Mouse (Mus musculus) liver, embryonic 14.5 days (tissue): ENCODE results near the gene Zdhhc16. TPM values are rescaled to one million over a fixed set of nuclear protein-coding genes. Genes with fewer than 3 reads are reported as not detected.

ENCODE experiments used
- ATAC-seq: fragments of 200-750 bp; cut with Nextera tagmentation; 2 replicates; pipeline ENCODE4 v1.8.0; 2017; ENCODE audit warnings: moderate number of reproducible peaks, mild to moderate bottlenecking, moderate library complexity; ENCODE audit not compliant: insufficient read depth
- DNase-seq, 3 experiments: peaks; one replicate each; pipeline ENCODE4 v3.0.0-alpha.2; 2012 to 2013; ENCODE audit warnings: low read depth in 3 of 3, low spot score in 3 of 3
- H3K27ac ChIP-seq: fragments of 300-500 bp; sonication (generic); 2 replicates; pipeline ENCODE4 v1.5.1; 2014; ENCODE audit warnings: moderate library complexity, mild to moderate bottlenecking, control low read depth, inconsistent platforms
- H3K27me3 ChIP-seq: fragments of 300-500 bp; sonication (generic); 2 replicates; pipeline ENCODE4 v1.6.1; 2014; ENCODE audit warnings: mild to moderate bottlenecking, low read length, moderate library complexity; ENCODE audit not compliant: control insufficient read depth, insufficient read depth
- H3K36me3 ChIP-seq: fragments of 300-500 bp; sonication (generic); replicated peaks from 2 replicates; pipeline ENCODE4 v1.6.1; 2014; ENCODE audit warnings: low read depth; ENCODE audit not compliant: control insufficient read depth, insufficient read depth
- H3K4me1 ChIP-seq, 2 experiments: fragments of 200-500 bp in 1 of 2; fragments of 300-500 bp in 1 of 2; sonication (generic) in 1 of 2; replicated peaks; 2 replicates each; pipeline ENCODE4 v1.6.1; 2012 to 2014; ENCODE audit warnings: antibody characterized with exemption in 1 of 2, inconsistent platforms in 1 of 2, low read length in 1 of 2; ENCODE audit not compliant: control insufficient read depth in 2 of 2, insufficient read depth in 2 of 2
- H3K4me2 ChIP-seq: fragments of 300-500 bp; sonication (generic); 2 replicates; pipeline ENCODE4 v1.6.1; 2014; ENCODE audit warnings: low read depth, mild to moderate bottlenecking, control low read depth, moderate library complexity
- H3K4me3 ChIP-seq, 2 experiments: fragments of 200-500 bp in 1 of 2; fragments of 300-500 bp in 1 of 2; sonication (generic) in 1 of 2; 2 replicates each; pipeline ENCODE4 v1.5.1; 2012 to 2014; ENCODE audit warnings: low read depth in 2 of 2, low read length in 2 of 2, mild to moderate bottlenecking in 2 of 2, control low read depth in 1 of 2, inconsistent platforms in 1 of 2, moderate library complexity in 1 of 2; ENCODE audit not compliant: insufficient read depth in 1 of 2
- H3K9ac ChIP-seq: fragments of 300-500 bp; sonication (generic); replicated peaks from 2 replicates; pipeline ENCODE4 v1.6.1; 2014; ENCODE audit warnings: mild to moderate bottlenecking, control low read depth, moderate library complexity
- H3K9me3 ChIP-seq: fragments of 300-500 bp; sonication (generic); 2 replicates; pipeline ENCODE4 v1.6.1; 2016; ENCODE audit warnings: low read length, mixed read lengths; ENCODE audit not compliant: control insufficient read depth
- CTCF ChIP-seq: IDR thresholded peaks from 2 replicates; pipeline ENCODE4 v1.5.1; 2016; ENCODE audit warnings: antibody characterized with exemption, low read depth, control low read depth
- EP300 ChIP-seq: IDR thresholded peaks from 2 replicates; pipeline ENCODE4 v1.6.1; 2016; ENCODE audit warnings: antibody characterized with exemption, low read depth
- WGBS: fragments of 180-500 bp; shearing (Covaris S2); extraction: QIAGEN DNeasy Blood & Tissue Kit; methylation state at CpG from one replicate; pipeline ENCODE4 v1.1.7; 2014; ENCODE audit not compliant: insufficient replicate concordance; 5-methylcytosine and 5-hydroxymethylcytosine counted together
- polyA plus RNA-seq, 2 experiments: library from polyadenylated mRNA; depleted of rRNA in 1 of 2; stranded (reverse) in 1 of 2; unstranded in 1 of 2; fragments of >200 nt; fragmentation: Nextera tagmentation in 1 of 2; extraction: Ambion mirVana in 1 of 2; gene quantifications; 2 replicates each; pipeline versions ENCODE4 v1.2.1 to v1.2.3; 2012 to 2014

Zdhhc16 gene
- polyA plus RNA-seq, 2 experiments: 25.6 to 25.9 TPM

DNA sequence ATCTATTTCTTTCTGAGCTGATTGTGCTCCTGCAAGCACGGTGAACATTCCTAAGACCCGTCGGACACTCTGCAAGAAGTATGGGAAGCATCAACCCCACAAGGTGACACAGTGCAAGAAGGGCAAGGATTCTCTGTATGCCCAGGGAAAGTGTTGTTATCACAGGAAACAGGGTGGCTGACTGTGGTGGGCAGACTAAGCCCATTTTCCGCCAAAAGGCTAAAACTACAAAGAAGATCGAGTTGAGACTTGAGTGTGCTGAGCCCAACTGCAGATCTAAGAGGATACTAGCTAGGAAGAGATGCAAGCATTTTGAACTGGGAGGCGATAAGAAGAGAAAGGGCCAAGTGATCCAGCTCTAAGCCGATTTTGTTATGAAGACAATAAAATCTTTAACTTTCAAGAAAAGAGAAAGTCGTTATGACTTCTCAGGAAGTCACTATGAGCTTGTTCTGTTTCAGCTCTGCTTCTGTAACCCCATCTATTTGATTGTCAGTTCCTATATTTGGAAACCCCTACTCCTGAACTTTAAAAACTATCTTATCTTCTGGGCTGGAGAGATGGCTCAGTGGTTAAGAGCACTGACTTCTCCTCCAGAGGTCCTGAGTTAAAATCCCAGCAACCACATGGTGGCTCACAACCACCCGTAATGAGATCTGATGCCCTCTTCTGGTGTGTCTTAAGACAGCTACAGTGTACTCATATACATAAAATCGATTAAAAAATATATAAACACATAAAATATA, 30.3 kb upstream of the Zdhhc16 start:
- no peaks in the 10 kb centered on the region for H3K36me3 ChIP-seq
- no peak overlapping the region for H3K4me2 ChIP-seq
- peaks cover 23 to 40% of the 10 kb centered on the region in 2 experiments for H3K4me1 ChIP-seq
- TF ChIP-seq CTCF (no peak), EP300 (no peak)
- ATAC-seq: no peak
- no peak overlapping the region for H3K4me3 ChIP-seq
- no peaks in the 10 kb centered on the region for H3K27me3 ChIP-seq
- no peak for DNase-seq
- 19% methylated on average over 10 of the region's 10 CpGs for WGBS
- 0 out of 2 replicates have a peak overlapping the region, but pooled peaks have one; percentile 16 for H3K9ac ChIP-seq
- no peaks in the 10 kb centered on the region for H3K9me3 ChIP-seq
- H3K27ac ChIP-seq: no peak overlapping the region

DNA sequence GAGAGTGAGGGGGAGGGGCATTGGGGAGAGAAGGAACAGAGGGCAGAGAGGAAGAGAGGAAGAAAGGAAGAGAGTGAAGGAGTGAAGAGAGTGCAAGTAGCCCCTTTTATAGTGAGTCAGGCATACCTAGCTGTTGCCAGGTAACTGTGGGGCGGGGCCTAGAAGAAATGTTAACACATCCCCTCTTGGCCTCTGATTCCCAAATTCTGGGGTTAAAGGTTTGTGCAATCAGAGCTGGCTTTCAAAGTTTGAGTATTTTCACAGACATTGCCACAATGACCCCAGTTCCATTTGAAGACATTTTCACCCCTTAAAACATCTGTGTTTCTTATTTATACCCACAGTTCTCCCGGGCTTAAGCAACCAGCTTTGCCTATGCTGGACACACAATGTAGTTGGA, 28.0 kb upstream of the Zdhhc16 start:
- no peak overlapping the region for H3K9ac ChIP-seq

GRCm38 (mm10) chr19:41906311-41907078, 26.8 kb upstream of the Zdhhc16 start:
- ATAC-seq: peak; percentile 78
- TF ChIP-seq EP300 (peak; percentile 72), CTCF (no peak)
- H3K36me3 ChIP-seq: no peaks in the 10 kb centered on the region
- no peaks in the 10 kb centered on the region for H3K9me3 ChIP-seq
- peak in 2 of 3 experiments; percentile 37 to 50 for DNase-seq
- peaks cover 23 to 32% of the 10 kb centered on the region in 2 experiments for H3K4me1 ChIP-seq
- H3K27me3 ChIP-seq: no peaks in the 10 kb centered on the region
- peak overlapping the region; percentile 72 for H3K27ac ChIP-seq
- H3K4me2 ChIP-seq: peak overlapping the region; percentile 56
- H3K9ac ChIP-seq: peak overlapping the region; percentile 41
- H3K4me3 ChIP-seq: no peak overlapping the region
- 19% methylated on average over 6 of the region's 6 CpGs for WGBS

More for the DNA sequence above, 28.0 kb upstream of the Zdhhc16 start:
- no peak for TF ChIP-seq EP300
- TF ChIP-seq CTCF: no peak
- H3K27ac ChIP-seq: no peak overlapping the region
- no peak overlapping the region for H3K4me3 ChIP-seq
- no peaks in the 10 kb centered on the region for H3K9me3 ChIP-seq
- 80% methylated on average over 2 of the region's 2 CpGs for WGBS
- H3K27me3 ChIP-seq: no peaks in the 10 kb centered on the region
- DNase-seq (no peak), ATAC-seq (no peak)
- peaks cover 23 to 35% of the 10 kb centered on the region in 2 experiments for H3K4me1 ChIP-seq
- H3K36me3 ChIP-seq: no peaks in the 10 kb centered on the region
- no peak overlapping the region for H3K4me2 ChIP-seq

DNA sequence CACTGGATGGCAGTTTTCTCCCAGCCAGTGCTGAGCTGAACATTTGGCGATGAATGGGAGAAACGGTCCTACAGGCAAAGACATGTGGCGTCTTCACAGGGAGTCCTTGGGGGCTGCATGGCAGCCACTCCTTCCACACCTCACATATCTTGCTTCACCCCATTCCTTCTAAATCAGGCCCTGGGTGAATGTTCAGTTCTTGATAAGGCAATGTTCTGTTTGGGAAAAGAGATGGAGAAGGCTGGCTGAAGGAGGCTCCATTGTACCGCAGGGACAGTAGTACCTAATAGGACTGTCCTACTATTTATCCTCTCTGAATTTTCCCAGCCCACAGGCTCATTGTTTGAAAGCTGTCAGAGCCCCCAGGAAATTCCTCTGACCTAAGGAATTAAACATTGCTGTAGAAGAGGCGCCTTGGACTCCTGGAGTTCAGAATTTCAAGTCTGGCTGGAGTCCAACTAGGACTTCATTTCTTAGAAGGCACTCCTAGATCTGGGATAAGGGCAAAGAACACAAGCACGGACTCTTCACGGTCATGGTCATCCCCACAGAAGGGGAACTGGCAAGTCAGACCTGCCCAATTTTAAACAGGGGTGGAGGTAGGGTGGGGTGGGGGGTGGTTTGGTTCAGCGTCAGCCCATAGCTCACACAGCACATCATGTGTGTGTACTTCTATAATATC, 26.1 kb upstream of the Zdhhc16 start:
- Histone ChIP-seq H3K27ac (peak overlapping the region; percentile 72), H3K4me3 (no peak overlapping the region)
- 28% methylated on average over 8 of the region's 8 CpGs for WGBS

More for the DNA sequence above, 26.1 kb upstream of the Zdhhc16 start:
- Histone ChIP-seq H3K9ac (peak overlapping the region; percentile 41), H3K36me3 (no peaks in the 10 kb centered on the region), H3K9me3 (no peaks in the 10 kb centered on the region), H3K4me1 (peaks cover 23 to 32% of the 10 kb centered on the region in 2 experiments), H3K4me2 (peak overlapping the region; percentile 56), H3K27me3 (no peaks in the 10 kb centered on the region)
- DNase-seq (no peak), ATAC-seq (peak; percentile 12; the same call in 1 of the 2 replicates)
- TF ChIP-seq CTCF: no peak
- TF ChIP-seq EP300: peak; percentile 57
